Mouse (Mus musculus): ENCODE results near the gene Pla2g6. TPM values are rescaled to one million over a fixed set of nuclear protein-coding genes. Genes with fewer than 3 reads are reported as not detected.

Gene Pla2g6
- total and polyA plus RNA-seq, 2 experiments from 2014 or later: 15.2 to 28.8 TPM

DNA sequence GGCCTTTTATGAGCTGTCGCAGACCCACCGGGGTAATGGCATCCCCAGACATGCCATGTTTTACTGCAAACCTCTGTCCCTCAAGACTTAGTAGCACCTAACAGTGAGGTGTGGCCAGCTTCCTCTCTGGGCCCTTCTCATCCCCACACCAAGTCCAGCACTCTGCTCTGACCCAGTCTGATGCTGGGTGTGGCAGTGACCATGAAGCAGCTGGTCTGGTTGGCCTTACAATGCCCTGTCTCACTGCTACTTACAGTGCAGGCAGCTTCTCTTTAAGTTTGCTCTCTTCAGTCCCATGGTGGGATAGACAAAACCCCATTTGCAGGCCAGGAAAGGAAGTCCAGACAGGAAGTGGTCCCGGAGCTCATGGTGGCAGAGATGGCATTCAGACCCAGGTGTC is 82.9 kb downstream of the Pla2g6 start:
- ATAC-seq (no peak), DNase-seq (ENCODE audit: low spot score) (no peak)
- H3K9ac ChIP-seq (replicated peaks; ENCODE audit: low read length): no peak overlapping the region
- no peak overlapping the region for H3K27ac ChIP-seq
- 0 out of 2 replicates have a peak, but pooled peaks cover 3% of the 10 kb centered on the region for H3K4me1 ChIP-seq (ENCODE audit: insufficient read depth, low read length)
- H3K4me2 ChIP-seq (ENCODE audit: low read depth, low read length): no peak overlapping the region
- no peak overlapping the region for H3K4me3 ChIP-seq (ENCODE audit: low read length)
- WGBS: 83% methylated on average over 3 of the region's 3 CpGs
- H3K36me3 ChIP-seq (ENCODE audit: insufficient read depth, low read length): peaks cover 54% of the 10 kb centered on the region
- TF ChIP-seq CTCF (IDR thresholded peaks at IDR 0.05; ENCODE audit: low read depth): no peak
- no peaks in the 10 kb centered on the region for H3K27me3 ChIP-seq (ENCODE audit: insufficient read depth, low read length)
- no peaks in the 10 kb centered on the region for H3K9me3 ChIP-seq (ENCODE audit: low read length)

DNA sequence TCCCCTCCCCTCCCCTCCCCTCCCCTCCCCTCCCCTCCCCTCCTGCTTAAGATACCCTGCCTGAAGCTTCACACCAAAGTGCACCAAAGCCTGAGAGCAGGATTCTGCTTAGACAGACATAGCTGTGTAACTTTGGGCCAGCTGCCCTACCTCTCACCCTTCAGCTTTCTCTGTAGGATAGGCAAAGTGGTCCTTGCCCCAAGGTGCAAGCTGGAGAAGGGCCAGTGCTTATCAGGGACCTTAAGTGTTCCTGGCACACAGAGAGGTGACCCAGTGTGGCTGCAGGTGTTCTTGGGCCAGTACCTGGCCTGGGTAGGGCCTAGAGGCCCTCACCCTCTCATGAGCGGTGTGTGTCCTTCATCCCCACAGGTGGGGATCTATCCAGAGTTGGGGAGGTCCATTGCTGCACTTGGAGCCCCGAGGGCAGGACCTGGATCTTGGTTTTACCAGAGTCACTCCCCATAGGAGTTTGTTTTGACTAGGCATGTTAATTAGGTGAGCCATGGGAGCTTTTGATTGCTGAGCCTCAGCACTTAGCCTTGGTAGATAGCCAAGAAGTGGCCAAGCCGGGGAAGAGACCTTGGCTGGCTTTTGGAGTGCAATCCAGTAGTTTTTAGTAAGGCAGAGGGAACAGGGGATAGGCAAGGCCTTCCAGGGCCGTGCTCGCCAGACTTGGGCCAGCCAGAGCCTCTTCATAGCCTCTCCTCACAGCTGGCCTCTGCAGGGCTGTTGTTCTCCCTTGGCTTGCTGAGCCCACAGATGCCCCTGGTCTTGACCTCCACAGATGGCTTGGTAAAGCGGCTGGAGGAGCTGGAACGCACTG is 83.9 kb downstream of the Pla2g6 start:
- H3K4me3 ChIP-seq (ENCODE audit: low read length): no peak overlapping the region
- no peak overlapping the region for H3K27ac ChIP-seq
- ATAC-seq: no peak
- H3K36me3 ChIP-seq (ENCODE audit: insufficient read depth, low read length): peaks cover 63% of the 10 kb centered on the region
- no peak for DNase-seq (ENCODE audit: low spot score)
- 56% methylated on average over 7 of the region's 7 CpGs for WGBS
- TF ChIP-seq CTCF (IDR thresholded peaks at IDR 0.05; ENCODE audit: low read depth): no peak
- H3K4me2 ChIP-seq (ENCODE audit: low read depth, low read length): no peak overlapping the region
- H3K27me3 ChIP-seq (ENCODE audit: insufficient read depth, low read length): no peaks in the 10 kb centered on the region
- 0 out of 2 replicates have a peak, but pooled peaks cover 3% of the 10 kb centered on the region for H3K4me1 ChIP-seq (ENCODE audit: insufficient read depth, low read length)
- no peaks in the 10 kb centered on the region for H3K9me3 ChIP-seq (ENCODE audit: low read length)
- H3K9ac ChIP-seq (replicated peaks; ENCODE audit: low read length): no peak overlapping the region

DNA sequence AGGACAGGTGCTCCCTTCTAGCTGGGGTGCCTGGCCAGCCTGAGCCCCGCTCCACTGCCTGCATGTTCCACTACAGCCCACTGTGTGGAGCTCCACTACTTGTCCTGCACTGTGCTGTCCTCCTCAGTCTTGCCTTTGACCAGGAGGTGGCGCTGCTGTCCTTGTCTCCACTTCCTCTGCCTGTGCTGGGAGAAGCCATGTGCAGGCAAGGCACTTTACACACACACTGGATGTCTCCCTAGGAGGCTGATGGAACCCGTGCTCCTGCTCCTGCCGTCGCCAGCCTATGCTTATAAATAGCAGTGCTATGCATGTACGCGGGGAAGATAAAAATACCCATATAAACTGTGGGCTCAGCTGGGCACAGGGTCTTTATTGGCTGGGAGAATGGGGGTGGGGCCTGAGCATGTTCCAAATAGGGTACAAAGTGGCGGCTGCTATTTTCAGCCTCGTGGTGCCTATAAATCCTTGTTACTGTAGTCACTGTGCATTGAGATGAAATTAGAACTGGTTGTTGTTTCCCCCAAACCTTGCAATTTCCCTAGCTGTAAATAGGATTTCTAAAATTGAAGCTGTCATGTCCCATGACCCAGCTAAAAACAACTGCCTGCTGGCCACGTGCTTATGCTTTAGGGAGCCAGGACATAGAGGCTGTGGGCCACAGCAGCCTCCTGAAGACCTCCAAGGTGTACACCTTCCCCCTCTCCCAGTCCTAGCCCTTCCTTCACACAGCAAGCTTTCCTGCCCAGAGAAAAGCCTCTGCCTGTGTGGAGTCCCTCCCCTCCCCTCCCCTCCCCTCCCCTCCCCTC is 84.8 kb downstream of the Pla2g6 start:
- peak overlapping the region; percentile 54 for H3K27ac ChIP-seq
- 12% methylated on average over 10 of the region's 10 CpGs for WGBS
- ATAC-seq: peak; percentile 97

DNA sequence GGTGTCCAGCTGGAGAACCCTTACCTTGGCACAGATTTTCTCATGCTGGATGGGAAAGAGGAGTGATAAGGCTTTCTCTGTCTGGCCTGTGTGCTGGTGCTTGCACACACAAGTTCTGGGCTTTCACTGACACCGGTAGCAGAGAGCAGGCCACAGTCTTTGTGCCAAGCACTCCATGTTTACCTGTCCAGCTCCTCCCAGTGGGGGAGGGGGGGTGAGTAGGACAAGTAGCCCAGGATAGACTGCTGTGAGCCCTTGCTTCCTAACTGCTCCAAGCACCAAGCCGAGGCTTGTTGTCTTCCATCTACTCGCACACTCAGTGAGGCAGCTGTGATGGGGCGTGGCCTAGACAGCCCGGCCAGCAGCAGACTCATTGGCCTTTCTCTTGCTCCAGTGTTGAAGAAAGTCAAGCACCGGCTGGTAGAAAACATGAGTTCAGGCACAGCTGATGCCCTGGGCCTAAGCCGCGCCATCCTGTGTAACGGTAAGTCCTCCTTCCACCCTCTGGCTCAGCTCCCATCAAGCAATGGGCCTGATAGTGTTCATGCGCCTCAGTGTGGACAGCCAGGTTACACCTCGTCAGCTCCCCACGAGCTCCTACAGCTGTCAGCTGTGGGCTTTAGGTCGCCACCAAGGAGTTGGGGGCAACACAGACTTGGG is 85.5 kb downstream of the Pla2g6 start:
- Histone ChIP-seq H3K9ac (replicated peaks; ENCODE audit: low read length) (0 out of 2 replicates have a peak overlapping the region, but pooled peaks have one; percentile 13), H3K4me3 (ENCODE audit: low read length) (no peak overlapping the region), H3K4me1 (ENCODE audit: insufficient read depth, low read length) (0 out of 2 replicates have a peak, but pooled peaks cover 3% of the 10 kb centered on the region), H3K27me3 (ENCODE audit: insufficient read depth, low read length) (no peaks in the 10 kb centered on the region), H3K9me3 (ENCODE audit: low read length) (no peaks in the 10 kb centered on the region), H3K4me2 (ENCODE audit: low read depth, low read length) (no peak overlapping the region), H3K27ac (no peak overlapping the region), H3K36me3 (ENCODE audit: insufficient read depth, low read length) (peaks cover 57% of the 10 kb centered on the region)
- 69% methylated on average over 13 of the region's 13 CpGs for WGBS
- DNase-seq (ENCODE audit: low spot score): no peak
- ATAC-seq: peak; percentile 59
- TF ChIP-seq CTCF (IDR thresholded peaks at IDR 0.05; ENCODE audit: low read depth): no peak

More for the DNA sequence above, 84.8 kb downstream of the Pla2g6 start:
- 0 out of 2 replicates have a peak, but pooled peaks cover 3% of the 10 kb centered on the region for H3K4me1 ChIP-seq (ENCODE audit: insufficient read depth, low read length)
- no peak overlapping the region; the same call in 1 of the 2 replicates for H3K4me2 ChIP-seq (ENCODE audit: low read depth, low read length)
- no peaks in the 10 kb centered on the region for H3K27me3 ChIP-seq (ENCODE audit: insufficient read depth, low read length)
- DNase-seq (ENCODE audit: low spot score): peak; percentile 97
- H3K9me3 ChIP-seq (ENCODE audit: low read length): no peaks in the 10 kb centered on the region
- H3K4me3 ChIP-seq (ENCODE audit: low read length): no peak overlapping the region
- H3K36me3 ChIP-seq (ENCODE audit: insufficient read depth, low read length): peaks cover 63% of the 10 kb centered on the region
- 0 out of 2 replicates have a peak overlapping the region, but pooled peaks have one; percentile 13 for H3K9ac ChIP-seq (replicated peaks; ENCODE audit: low read length)
- peak; percentile 100 for TF ChIP-seq CTCF (IDR thresholded peaks at IDR 0.05; ENCODE audit: low read depth)

DNA sequence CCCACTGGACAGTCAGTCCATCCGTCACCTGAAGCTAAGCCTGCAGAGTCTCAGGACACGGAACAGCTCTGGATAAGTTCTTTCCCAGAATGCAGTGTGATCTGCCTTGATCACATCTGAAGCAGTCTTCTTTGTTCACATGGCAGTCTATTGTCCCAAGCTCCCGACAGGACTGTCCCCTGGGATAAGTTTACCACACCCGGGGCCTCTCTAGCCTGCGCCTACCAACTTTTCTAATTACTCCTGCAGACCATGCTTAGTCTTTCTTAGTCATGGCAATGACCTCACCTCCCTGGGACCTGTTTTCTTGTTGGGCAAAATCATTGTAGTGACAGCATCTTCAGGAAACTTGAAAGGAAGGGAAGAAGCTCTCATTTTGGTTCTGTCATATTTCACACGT is 90.2 kb downstream of the Pla2g6 start:
- Histone ChIP-seq H3K4me3 (ENCODE audit: low read length) (no peak overlapping the region), H3K27ac (no peak overlapping the region), H3K4me2 (ENCODE audit: low read depth, low read length) (no peak overlapping the region), H3K27me3 (ENCODE audit: insufficient read depth, low read length) (no peaks in the 10 kb centered on the region), H3K4me1 (ENCODE audit: insufficient read depth, low read length) (no peaks in the 10 kb centered on the region), H3K36me3 (ENCODE audit: insufficient read depth, low read length) (peaks cover 49% of the 10 kb centered on the region), H3K9ac (replicated peaks; ENCODE audit: low read length) (no peak overlapping the region), H3K9me3 (ENCODE audit: low read length) (no peaks in the 10 kb centered on the region)
- WGBS: 71% methylated on average over 6 of the region's 6 CpGs
- no peak for TF ChIP-seq CTCF (IDR thresholded peaks at IDR 0.05; ENCODE audit: low read depth)
- no peak for DNase-seq (ENCODE audit: low spot score)
- ATAC-seq: no peak

MicroRNA genes within 50 kb of the gene (microRNA counts, 519-probe panel; counts per million panel counts)
- not detected for microRNA mmu-miR-1943

Small RNA genes within 50 kb of the gene (microRNA-seq; reads per million reads assigned to microRNA genes)
- gene Mir1943: 1.2 to 2.5 reads per million in 2 experiments

Other genes starting within 250 kb of the Pla2g6 start
- 28.1 and 36.4 TPM in 2 replicates for gene Micall1, start 219.5 kb downstream of the Pla2g6 start, total RNA-seq (2014; rRNA removed)
- gene Micall1, start 219.5 kb downstream of the Pla2g6 start, polyA plus RNA-seq (2015; fragmentation: Nextera tagmentation; extraction: Ambion mirVana): 8.0 and 9.5 TPM in 2 replicates
- gene Polr2f, start 187.4 kb downstream of the Pla2g6 start, total RNA-seq (2014; rRNA removed): 49.9 and 50.1 TPM in 2 replicates
- gene Polr2f, start 187.4 kb downstream of the Pla2g6 start, polyA plus RNA-seq (2015; fragmentation: Nextera tagmentation; extraction: Ambion mirVana): 326 and 334 TPM in 2 replicates
- gene 1700088E04Rik, start 187.1 kb downstream of the Pla2g6 start, total RNA-seq (2014; rRNA removed): 6.0 and 10.1 TPM in 2 replicates
- 18.0 and 21.4 TPM in 2 replicates for gene 1700088E04Rik, start 187.1 kb downstream of the Pla2g6 start, polyA plus RNA-seq (2015; fragmentation: Nextera tagmentation; extraction: Ambion mirVana)
- 36.2 and 40.3 TPM in 2 replicates for gene Sox10, start 163.2 kb downstream of the Pla2g6 start, total RNA-seq (2014; rRNA removed)
- 14.2 and 15.2 TPM in 2 replicates for gene Sox10, start 163.2 kb downstream of the Pla2g6 start, polyA plus RNA-seq (2015; fragmentation: Nextera tagmentation; extraction: Ambion mirVana)
- 59.4 and 68.0 TPM in 2 replicates for gene Pick1, start 99.2 kb downstream of the Pla2g6 start, total RNA-seq (2014; rRNA removed)
- gene Pick1, start 99.2 kb downstream of the Pla2g6 start, polyA plus RNA-seq (2015; fragmentation: Nextera tagmentation; extraction: Ambion mirVana): 67.7 and 70.0 TPM in 2 replicates
- gene Gm49486, start 99.0 kb downstream of the Pla2g6 start, total RNA-seq (2014; rRNA removed): 0.61 and 1.7 TPM in 2 replicates
- 1.5 and 2.1 TPM in 2 replicates for gene Gm49486, start 99.0 kb downstream of the Pla2g6 start, polyA plus RNA-seq (2015; fragmentation: Nextera tagmentation; extraction: Ambion mirVana)
- gene Slc16a8, start 73.6 kb downstream of the Pla2g6 start, total RNA-seq (2014; rRNA removed): 1.0 and 2.0 TPM in 2 replicates
- 3.1 and 3.7 TPM in 2 replicates for gene Slc16a8, start 73.6 kb downstream of the Pla2g6 start, polyA plus RNA-seq (2015; fragmentation: Nextera tagmentation; extraction: Ambion mirVana)
- gene Baiap2l2, start 42.9 kb downstream of the Pla2g6 start, total RNA-seq (2014; rRNA removed): 1.7 and 2.3 TPM in 2 replicates
- 6.5 and 6.8 TPM in 2 replicates for gene Baiap2l2, start 42.9 kb downstream of the Pla2g6 start, polyA plus RNA-seq (2015; fragmentation: Nextera tagmentation; extraction: Ambion mirVana)
- 4.0 and 5.4 TPM in 2 replicates for gene Maff, start 18.2 kb upstream of the Pla2g6 start, total RNA-seq (2014; rRNA removed)
- gene Maff, start 18.2 kb upstream of the Pla2g6 start, polyA plus RNA-seq (2015; fragmentation: Nextera tagmentation; extraction: Ambion mirVana): 1.7 and 2.0 TPM in 2 replicates
- gene Tmem184b, start 75.2 kb upstream of the Pla2g6 start, total RNA-seq (2014; rRNA removed): 72.4 and 113 TPM in 2 replicates
- gene Tmem184b, start 75.2 kb upstream of the Pla2g6 start, polyA plus RNA-seq (2015; fragmentation: Nextera tagmentation; extraction: Ambion mirVana): 26.6 and 31.6 TPM in 2 replicates
- 323 and 374 TPM in 2 replicates for gene Csnk1e, start 127.2 kb upstream of the Pla2g6 start, total RNA-seq (2014; rRNA removed)
- 158 and 178 TPM in 2 replicates for gene Csnk1e, start 127.2 kb upstream of the Pla2g6 start, polyA plus RNA-seq (2015; fragmentation: Nextera tagmentation; extraction: Ambion mirVana)
- gene Kcnj4, start 176.9 kb upstream of the Pla2g6 start, total RNA-seq (2014; rRNA removed): 0.50 and 0.94 TPM in 2 replicates
- not detected in 2 replicates for gene Kcnj4, start 176.9 kb upstream of the Pla2g6 start, polyA plus RNA-seq (2015; fragmentation: Nextera tagmentation; extraction: Ambion mirVana)
- 6.4 and 9.6 TPM in 2 replicates for gene Kdelr3, start 188.0 kb upstream of the Pla2g6 start, total RNA-seq (2014; rRNA removed)
- 8.1 and 9.5 TPM in 2 replicates for gene Kdelr3, start 188.0 kb upstream of the Pla2g6 start, polyA plus RNA-seq (2015; fragmentation: Nextera tagmentation; extraction: Ambion mirVana)
- gene Ddx17, start 218.4 kb upstream of the Pla2g6 start, total RNA-seq (2014; rRNA removed): 291 and 334 TPM in 2 replicates
- 33.5 and 34.2 TPM in 2 replicates for gene Ddx17, start 218.4 kb upstream of the Pla2g6 start, polyA plus RNA-seq (2015; fragmentation: Nextera tagmentation; extraction: Ambion mirVana)

Measured in hindbrain, postnatal 0 days (tissue).